Mouse (Mus musculus): ENCODE measurements at regions not wholly inside any gene's neighbourhood (a gene's known extent, or its start where the extent isn't known, plus 50 kb on each side); places are given as distances from the start of the nearest gene placed in this dataset.

- DNase-seq (ENCODE audit: low spot score in 2 of 2), result no peak
Observed at GRCm38 (mm10) chr3:33498645-33499044, 301.0 kb upstream of the Ttc14 start.

DNA sequence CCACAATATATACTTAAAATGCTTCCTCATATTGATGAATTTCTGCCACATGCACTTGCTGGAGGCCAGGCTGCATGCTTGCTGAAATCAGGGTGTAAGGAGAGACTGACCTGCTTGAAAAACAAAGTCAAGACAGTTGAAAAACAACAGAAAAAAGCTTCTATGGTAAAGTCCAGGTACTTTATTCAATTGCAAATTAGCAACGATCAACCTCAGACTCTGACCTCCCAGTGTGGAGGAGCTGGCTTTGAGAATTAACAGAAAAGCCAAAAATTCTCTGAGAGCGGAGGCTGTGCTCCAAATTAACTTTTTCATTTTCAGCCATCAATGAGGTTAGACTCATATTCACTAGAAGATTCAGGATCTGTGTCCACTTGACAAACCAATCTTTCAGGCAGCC lies 291.4 kb upstream of the Ttc14 start:
- no peak for DNase-seq (ENCODE audit: low spot score in 2 of 2)

GRCm38 (mm10) chr3:33544161-33544560 lies 255.5 kb upstream of the Ttc14 start:
- DNase-seq (ENCODE audit: low spot score in 2 of 2), result peak in 1 of 2 experiments; percentile 61

- no peak for DNase-seq (ENCODE audit: low spot score in 2 of 2)
Observed at GRCm38 (mm10) chr3:33562670-33563360, 236.8 kb upstream of the Ttc14 start.

- DNase-seq (ENCODE audit: low spot score in 2 of 2), result no peak
Observed at GRCm38 (mm10) chr3:33580599-33580998, 219.0 kb upstream of the Ttc14 start.

DNA sequence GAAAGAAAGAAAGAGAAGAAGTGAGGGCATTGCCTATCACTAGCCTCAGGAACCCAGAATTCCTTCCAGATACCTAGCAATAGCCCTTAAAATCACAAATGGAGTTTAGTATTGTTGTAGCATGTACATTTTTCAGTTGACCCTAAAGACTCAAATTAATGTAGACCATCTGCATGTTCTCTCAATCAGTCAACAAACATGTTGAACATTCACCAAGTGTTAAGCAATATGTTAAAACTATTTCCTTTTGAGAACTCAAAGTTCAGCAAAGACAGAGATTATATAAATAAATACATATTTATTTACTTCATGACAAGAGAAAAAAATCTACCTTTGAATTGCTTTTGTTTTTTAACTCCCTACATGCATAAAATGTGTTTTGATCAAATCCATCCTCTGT lies 185.4 kb upstream of the Ttc14 start:
- no peak for DNase-seq (ENCODE audit: low spot score in 2 of 2)

GRCm38 (mm10) chr3:33616871-33617270 lies 182.8 kb upstream of the Ttc14 start:
- DNase-seq (ENCODE audit: low spot score in 2 of 2), result no peak

DNA sequence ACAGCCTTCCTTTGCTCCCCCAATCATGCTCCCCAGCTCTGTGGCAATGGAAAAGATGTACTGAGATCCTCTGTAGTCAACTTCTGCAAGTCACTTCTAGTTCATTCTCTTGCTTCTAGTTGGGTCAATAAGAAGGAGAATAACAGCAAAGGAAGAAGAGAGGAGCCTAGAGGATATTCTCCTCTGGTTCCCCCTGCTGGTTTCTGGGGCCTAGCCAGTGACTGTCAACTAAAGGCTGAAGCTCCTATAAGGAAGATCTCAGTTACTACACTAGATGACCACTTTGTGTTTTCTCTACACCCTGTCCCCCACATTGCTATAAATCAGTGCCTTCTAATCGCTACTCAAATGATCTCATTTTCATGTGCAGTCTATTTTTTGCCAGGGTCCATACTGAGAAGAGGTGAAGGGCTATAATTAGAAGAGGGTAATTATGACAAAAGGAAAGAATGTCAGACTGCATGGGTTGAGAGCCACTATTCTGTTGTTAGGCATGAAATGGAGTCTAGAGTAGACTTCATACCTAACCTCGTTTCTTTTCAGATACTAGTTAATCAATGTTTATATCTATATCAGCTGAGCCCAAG lies 166.6 kb upstream of the Ttc14 start:
- peak in 1 of 2 experiments; percentile 4 for DNase-seq (ENCODE audit: low spot score in 2 of 2)

DNA sequence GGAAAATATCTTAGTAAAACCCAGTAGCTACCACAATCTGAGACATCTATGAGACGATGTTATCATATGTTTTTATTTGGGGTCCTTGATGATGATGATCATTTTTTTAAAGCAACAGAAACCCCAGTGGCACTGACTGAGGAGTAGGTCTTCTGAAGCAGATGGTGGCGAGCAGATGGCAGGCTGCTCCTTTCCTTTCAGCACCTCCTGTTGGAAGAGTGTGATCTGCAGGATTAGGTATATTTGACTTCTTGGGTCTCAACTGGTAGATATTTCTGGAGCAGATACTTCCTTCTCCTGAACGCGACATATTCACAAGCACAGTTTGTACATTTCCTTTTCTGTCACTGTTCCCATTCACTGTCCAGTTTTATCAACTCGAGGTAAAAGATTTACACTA lies 141.0 kb upstream of the Ttc14 start:
- peak; percentile 1 to 24 for DNase-seq (ENCODE audit: low spot score in 2 of 2)

Measured in layer of hippocampus, adult 18-20 months (tissue).